Comparison of ENCODE assay signal across 22 mouse cellular contexts in genomic region chr15:67905279-67905678, GRCm38 (mm10).
"Had no signal": no experiment of that assay in that cellular context is flagged by ENCODE, and none has a peak within 500 bp of the region (broad histone marks: within the 10 kb centered on the region; RNA-seq: fewer than 3 reads in every experiment).

No protein-coding gene starts in this region.

- H3K4me3 ChIP-seq: heart, embryonic 10.5 days; heart, embryonic 12.5 days; hindbrain, embryonic 10.5 days; hindbrain, embryonic 12.5 days; intestine, embryonic 15.5 days; layer of hippocampus, adult 2 months; left cerebral cortex, adult 2 months; limb, embryonic 10.5 days; limb, embryonic 12.5 days had no signal

- H3K9me3 ChIP-seq: heart, embryonic 10.5 days; heart, embryonic 12.5 days; hindbrain, embryonic 10.5 days; hindbrain, embryonic 12.5 days; intestine, embryonic 15.5 days; limb, embryonic 10.5 days; limb, embryonic 12.5 days had no signal

- ATAC-seq: hindbrain, embryonic 16.5 days; inflammation-experienced regulatory T-cells, adult 6 months; intestine, embryonic 15.5 days; intestine, postnatal 0 days had no signal

- H3K27me3 ChIP-seq: heart, embryonic 12.5 days; hindbrain, embryonic 12.5 days; intestine, embryonic 15.5 days; limb, embryonic 12.5 days had no signal

- H3K27ac ChIP-seq: heart, embryonic 10.5 days; hindbrain, embryonic 10.5 days; hindbrain, embryonic 12.5 days; hindbrain, embryonic 14.5 days; intestine, embryonic 15.5 days; layer of hippocampus, adult 2 months; left cerebral cortex, adult 2 months; limb, embryonic 10.5 days; limb, embryonic 12.5 days had no signal

- H3K9ac ChIP-seq: heart, embryonic 12.5 days; hindbrain, embryonic 12.5 days; hindbrain, embryonic 14.5 days; intestine, embryonic 15.5 days; limb, embryonic 12.5 days had no signal

- DNase-seq: gastrocnemius, postnatal 14 days; gastrocnemius, postnatal 36 days; heart, adult 18-20 months; heart, postnatal 10 days; heart, postnatal 4 days; kidney, adult 18-20 months; kidney, postnatal 10 days; kidney, postnatal 4 days; liver had no signal

- H3K4me1 ChIP-seq: heart, embryonic 10.5 days; heart, embryonic 12.5 days; hindbrain, embryonic 10.5 days; hindbrain, embryonic 12.5 days; intestine, embryonic 15.5 days; limb, embryonic 10.5 days; limb, embryonic 12.5 days had no signal

- H3K4me2 ChIP-seq: heart, embryonic 12.5 days; hindbrain, embryonic 12.5 days; hindbrain, embryonic 14.5 days; intestine, embryonic 15.5 days; limb, embryonic 12.5 days had no signal

- H3K36me3 ChIP-seq: heart, embryonic 10.5 days; heart, embryonic 12.5 days; hindbrain, embryonic 10.5 days; hindbrain, embryonic 12.5 days; intestine, embryonic 15.5 days; limb, embryonic 10.5 days; limb, embryonic 12.5 days had no signal
